Mouse (Mus musculus) megakaryocyte, adult 5-6 weeks (primary cell): ENCODE measurements at regions not wholly inside any gene's neighbourhood (a gene's known extent, or its start where the extent isn't known, plus 50 kb on each side); places are given as distances from the start of the nearest gene placed in this dataset.

Experiments used
- ATAC-seq: 2 replicates; pipeline ENCODE4 v1.8.0; 2016; ENCODE audit warnings: mild to moderate bottlenecking, inconsistent platforms; ENCODE audit not compliant: poor library complexity, severe bottlenecking

GRCm38 (mm10) chr9:81140158-81140557 lies 493.5 kb downstream of the Htr1b start:
- no peak for ATAC-seq

DNA sequence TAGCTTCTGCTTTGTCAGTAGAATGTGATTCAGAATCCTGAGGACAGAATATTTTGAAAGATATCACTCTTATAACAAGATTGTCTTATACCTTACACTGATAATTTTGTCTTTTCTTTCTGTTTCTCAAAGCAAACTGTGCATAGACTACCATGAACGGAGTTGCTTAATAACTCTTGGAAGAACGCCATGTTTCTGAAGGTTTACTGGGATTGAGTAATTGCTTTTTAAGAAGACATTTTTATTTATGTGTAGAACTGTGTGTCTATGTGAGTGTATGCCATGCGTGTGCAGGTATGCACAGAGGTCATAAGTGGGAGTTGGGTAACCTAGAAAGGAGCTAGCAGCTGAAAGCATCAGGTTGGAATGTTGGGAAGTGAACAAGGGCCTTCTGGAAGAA lies 497.3 kb downstream of the Htr1b start:
- no peak for ATAC-seq

DNA sequence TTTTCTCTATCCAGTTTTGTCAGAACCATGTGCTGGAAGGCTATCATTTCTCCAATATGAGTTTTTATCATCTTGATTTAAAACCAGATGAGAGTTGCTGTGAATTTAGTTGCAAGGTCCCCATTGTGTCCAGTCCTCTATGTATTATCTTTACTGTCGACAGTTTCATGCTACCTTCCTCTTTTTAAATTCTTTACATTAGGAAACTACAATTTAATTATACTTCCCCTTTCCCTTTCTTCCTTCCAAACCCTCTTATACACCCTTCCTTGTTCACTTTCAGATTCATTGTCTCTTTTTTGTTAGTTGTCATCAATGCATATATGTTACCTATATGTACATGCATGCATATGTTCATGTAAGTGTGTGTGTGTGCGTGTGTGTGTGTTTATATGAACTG lies 520.6 kb downstream of the Htr1b start:
- peak; percentile 79 for ATAC-seq

DNA sequence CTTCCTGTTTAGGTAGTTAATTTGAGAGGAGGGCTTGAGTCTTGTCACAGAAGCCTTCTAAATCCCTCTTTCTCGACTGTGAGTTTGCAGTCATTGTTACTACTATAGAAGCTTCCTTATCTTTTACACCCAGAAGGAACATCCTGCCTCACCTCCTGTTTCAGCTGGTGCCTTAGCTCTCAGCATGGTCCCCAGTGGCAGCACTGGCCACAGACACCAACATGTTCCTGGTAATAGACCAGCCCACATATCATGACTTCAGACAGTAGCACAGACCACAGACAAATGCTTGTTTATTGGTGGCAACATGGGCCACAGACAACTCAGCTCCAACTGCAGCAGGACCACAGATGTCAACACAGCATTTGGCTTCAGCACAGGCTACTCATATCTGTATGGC lies 560.4 kb downstream of the Htr1b start:
- no peak for ATAC-seq

DNA sequence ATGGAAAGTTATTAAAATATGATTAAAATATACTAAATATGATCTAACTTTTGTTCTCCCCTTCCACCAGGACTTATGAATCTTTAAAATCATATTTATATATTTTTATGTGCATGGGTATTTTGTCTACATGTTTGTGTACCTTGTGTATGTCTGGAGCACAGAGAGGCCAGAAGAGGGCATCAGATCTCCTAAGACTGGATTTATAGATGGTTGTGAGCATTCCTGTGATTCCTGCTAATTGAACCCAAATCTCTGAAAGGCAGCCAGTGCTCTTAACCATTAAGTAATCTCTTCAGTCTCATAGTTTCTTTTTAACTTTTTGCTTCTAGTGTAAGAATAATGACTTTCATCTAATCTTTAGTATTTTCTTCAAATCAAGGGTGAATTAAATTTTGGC lies 577.2 kb upstream of the Impg1 start:
- no peak for ATAC-seq

DNA sequence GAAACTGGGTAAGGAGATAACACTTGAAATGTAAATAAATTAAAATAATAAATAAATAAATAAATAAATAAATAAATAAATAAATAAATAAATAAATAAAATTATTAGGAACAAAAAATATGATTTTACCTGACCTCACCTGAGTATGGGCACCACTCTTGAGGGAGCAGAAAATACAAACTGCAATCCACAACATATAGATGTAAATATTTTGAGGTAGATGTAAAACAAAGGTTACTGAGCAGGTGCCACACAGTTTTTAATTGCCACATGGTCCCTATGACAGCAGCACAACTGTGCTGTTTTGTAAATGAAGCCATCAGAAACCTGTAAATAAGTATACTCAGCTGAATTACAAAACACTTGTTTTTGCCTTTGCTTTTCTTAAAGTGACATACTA lies 576.7 kb upstream of the Impg1 start:
- ATAC-seq = no peak
